Mouse (Mus musculus) ovary, postnatal 36 days (tissue): Measurements from ENCODE around the gene Rnf4.
A peak's percentile ranks its signal among the peaks of the same experiment; 100 is the strongest.

Source experiments
- DNase-seq: peaks from one replicate; pipeline ENCODE4 v3.0.0; 2022; ENCODE audit warnings: low spot score, mixed read lengths

Rnf4 gene

DNA sequence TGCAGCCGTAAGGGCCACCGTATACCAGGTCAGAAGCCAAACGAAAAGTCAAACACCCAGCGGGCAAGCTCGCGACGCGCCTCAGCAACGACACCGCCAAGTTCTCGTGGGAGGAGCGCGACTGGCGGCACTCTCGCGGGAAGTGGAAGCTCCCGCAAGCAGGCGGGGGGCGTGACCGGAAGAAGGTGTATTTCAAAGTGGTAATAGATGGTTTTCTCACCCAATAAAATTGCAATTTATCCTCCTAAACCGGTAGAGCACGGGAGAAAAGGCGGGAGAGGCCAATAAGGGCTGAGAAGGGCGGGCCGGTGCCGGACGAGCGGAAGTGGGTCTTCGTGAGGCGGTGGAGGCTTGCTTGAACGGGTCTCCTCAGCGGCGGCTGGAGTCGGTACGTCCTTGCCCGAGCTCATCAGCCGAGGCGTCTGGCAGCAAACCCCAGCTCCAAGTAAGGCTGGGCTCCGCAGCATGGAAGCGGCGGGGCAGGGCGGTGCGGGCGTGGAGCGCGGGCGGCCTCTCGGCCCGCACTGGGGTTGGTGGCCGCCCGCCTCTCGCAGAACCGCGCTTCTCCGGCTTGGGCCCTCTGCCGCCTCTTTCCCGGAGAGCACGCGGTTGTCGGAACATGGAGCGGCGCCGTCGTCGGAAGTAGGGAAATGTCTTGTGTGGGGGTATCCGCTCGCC lies at the start of gene Rnf4:
Gene Rnf4 (plus strand): TSS at position 193 of the 678 bp plus-strand sequence.
- peak; percentile 97 for DNase-seq

- no peak for DNase-seq
Measured at GRCm38 (mm10) chr5:34286516-34286915, 49.6 kb upstream of the Rnf4 start.

DNA sequence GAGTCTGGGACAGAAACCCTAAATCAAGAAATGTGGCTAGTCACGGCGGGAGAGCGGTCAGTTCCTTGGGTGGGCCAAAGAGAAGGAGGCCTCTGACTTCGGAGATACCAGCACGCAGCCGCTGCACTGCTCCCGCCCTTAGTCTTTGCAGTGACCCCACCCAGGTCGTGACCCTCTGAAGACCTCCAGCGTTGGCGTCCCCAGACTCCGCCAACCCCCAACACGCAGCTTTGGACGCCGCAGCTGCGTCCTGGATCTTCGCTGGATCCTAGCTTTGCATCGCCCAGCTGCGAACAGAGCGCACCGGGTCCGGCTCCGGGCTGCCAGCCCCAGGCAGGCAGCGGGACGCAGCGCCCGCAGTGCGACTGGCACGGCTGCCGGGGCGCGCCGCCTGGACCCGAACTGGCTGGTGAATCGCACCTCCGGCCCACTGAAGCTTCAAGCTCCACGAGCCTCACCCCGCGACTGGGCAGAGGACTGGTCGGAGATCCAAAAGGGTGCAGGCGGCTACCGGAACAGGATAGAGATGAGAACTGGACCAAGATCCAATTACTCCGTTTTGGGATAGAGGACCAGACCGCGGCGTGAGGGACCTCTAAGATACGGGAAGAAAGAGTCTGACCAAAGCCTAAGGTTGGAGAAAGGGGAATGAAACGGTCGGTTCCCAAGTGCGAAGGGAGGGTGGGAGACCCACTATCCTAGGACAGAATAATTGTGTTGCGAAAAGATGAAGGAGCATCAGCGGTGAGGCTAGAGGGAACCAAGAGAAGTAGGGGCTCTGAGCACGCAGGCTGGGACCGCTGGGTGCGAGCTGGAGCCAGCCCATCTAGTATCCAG lies 48.9 kb upstream of the Rnf4 start:
- peak; percentile 13 for DNase-seq

GRCm38 (mm10) chr5:34287838-34288145 lies 48.3 kb upstream of the Rnf4 start:
- DNase-seq: no peak

GRCm38 (mm10) chr5:34288154-34288716 lies 47.9 kb upstream of the Rnf4 start, which contains the start of the genes Zfyve28 and Cfap99:
Zfyve28 (minus strand) TSS chr5:34288449.
Cfap99 (plus strand) TSS chr5:34288600.
- DNase-seq: peak; percentile 81

DNA sequence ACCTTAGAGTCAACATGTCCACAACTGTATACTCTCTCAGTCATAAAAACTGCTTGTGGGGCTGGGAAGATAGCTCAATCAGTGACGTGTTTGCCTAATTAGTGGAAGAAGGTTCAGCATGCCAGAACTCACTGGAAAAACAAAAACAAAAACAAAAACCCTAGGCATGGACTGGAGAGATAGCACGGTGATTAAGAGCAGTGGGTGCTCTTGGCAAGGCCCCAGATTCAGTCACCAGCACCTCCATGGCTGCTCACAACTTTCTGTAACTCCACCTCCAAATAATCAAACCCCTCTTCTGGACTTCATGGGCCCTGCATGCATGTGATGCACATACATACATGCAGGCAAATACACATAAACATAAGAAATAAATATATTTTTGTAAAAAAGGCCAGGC lies 46.8 kb upstream of the Rnf4 start:
- DNase-seq: no peak

DNA sequence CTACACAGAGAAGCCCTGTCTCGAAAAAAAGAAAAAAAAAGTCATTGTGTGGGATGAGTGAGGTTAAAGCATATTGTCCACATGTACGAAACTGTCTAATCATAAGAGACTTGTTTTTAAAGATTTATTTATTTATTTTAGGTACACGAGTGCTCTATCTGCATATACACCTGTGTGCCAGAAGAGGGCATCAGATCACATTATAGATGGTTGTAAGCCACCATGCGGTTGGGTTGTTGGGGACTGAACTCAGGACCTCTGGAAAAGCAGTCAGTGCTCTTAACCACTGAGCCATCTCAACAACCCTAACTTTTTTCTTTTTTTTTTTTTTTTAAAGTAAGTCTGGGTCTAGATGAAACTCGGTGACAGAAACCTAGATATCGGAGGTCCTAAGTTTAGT lies 42.7 kb upstream of the Rnf4 start:
- no peak for DNase-seq

DNA sequence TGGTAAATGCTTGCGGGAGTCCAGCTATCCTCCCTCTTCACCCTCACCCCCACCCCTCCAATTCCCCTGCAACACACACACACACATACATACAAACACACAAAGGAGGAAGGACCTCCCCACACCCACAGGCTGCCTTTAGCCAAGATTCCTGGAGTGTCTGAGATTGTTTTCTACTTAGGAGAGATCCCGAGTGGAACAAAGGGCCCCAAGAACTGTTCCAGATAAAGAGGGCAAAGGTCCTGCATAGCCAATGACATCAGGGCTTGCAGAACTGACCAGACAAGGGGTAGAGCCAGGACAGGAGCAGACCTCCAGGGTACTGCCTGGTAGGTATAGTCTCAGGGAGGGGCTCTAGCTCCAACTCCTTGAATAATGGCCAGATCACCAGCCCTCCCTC lies 41.4 kb upstream of the Rnf4 start:
- DNase-seq: no peak

- DNase-seq: no peak
Measured at GRCm38 (mm10) chr5:34295141-34295540, 40.9 kb upstream of the Rnf4 start.

- DNase-seq: no peak
Measured at GRCm38 (mm10) chr5:34298061-34298460, 38.0 kb upstream of the Rnf4 start.

GRCm38 (mm10) chr5:34298937-34299535 lies 37.1 kb upstream of the Rnf4 start:
- DNase-seq: no peak

DNA sequence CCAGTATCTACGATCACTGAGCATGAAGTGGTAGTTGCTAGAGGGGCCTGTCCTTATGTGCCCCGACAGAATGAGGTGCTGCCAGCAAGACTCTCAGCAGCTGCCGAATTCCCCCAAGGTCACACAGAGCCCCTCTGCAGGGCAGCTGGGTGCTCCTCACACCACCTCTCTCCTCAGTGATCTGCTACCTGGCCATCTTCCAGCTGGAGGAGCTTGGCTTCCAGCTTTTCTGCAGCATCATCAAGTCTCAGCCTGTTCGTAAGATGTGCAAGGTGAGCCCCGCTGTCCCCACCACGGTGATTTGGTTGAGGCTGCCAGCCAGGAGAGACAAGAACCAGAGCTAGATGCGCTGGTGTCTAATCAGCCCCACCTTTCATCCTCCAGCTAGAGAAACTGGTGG lies 33.7 kb upstream of the Rnf4 start:
- DNase-seq: no peak

DNA sequence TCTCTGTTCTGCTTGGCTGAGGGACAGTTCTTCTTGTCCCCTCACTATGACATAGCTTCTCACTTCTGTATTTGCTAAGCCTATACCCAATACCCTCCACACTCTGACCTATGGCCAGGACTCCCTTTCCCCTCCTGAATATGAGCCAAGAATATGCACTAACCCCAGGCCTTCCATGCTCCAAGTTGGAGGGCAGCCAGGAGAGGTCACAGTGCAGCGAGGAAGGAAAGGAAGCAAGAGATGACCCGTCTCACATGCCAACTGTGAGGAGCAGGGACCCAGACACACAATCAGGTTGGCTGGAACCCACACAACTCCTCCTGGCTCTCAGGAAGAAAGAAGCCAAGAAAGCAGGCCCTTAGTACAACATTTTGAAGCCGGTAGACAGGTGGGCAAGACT lies 27.1 kb upstream of the Rnf4 start:
- no peak for DNase-seq

DNA sequence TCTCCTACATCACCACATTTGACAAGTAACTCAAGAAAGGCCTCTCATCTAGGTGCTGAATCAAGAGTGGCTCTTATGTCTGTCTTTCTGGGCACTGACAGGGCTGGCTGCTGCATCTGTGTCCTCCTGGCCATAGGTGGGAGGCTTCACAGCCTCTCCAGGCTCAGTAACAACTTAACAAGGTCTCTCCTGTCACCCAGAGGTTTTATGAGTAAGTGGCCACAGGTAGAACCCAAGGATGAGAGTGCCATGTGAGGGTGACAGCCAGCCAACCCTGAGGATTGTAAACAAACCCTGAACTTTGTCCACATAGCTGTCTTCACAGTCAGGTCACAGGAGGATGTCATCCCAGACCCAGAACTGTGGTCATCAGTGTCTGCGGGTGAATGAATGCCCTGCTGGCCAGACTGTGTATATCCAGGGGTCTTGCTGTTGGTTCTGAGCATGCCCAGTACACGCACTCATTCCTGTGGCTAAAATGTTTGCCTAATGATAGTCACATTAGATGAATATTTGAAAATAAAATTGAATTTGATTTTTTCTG lies 16.5 kb upstream of the Rnf4 start:
- no peak for DNase-seq

- no peak for DNase-seq
Measured at GRCm38 (mm10) chr5:34321236-34321635, 14.9 kb upstream of the Rnf4 start.

DNA sequence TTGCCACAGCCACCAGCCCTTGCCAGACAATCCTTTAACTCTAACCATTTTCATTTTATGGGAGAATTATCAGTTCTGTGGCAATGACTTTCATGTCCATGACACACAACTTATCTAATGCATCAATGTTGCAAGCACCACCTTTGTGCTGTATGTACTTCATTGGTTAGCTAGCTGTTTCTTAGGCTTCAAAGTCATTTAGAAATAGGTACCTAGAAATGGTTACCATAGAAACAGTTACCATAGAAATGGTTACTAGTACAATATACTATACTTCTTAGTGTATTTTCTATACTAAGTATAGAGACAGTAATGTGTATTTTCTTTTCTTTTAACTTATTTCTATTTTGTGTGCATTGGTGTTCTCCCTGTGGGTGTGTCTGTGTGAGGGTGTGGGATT lies 10.8 kb upstream of the Rnf4 start:
- DNase-seq: no peak

DNA sequence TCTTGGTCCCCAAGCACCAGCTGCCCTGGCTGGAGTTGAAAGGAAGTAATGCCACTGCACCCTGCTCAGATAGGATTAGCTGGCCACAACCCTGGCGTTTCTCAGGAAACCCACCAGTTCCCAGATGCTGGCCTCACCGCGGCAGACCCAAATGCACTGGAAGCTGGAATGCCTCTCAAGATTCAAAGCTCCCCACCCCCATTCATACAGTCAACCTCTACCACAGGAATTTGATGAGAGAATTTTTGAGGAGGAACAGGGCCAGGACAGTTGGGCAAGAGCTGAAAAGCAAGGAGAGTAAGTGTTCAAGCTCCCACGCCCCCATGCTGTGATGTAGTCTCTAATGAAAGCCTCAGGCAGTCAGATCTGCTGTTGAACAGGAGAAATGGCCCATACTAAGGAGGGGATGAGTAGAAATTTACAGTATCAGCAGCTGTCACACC lies 9.8 kb upstream of the Rnf4 start:
- DNase-seq: no peak

GRCm38 (mm10) chr5:34326875-34327576 lies 9.1 kb upstream of the Rnf4 start:
- peak; percentile 48 for DNase-seq

- DNase-seq: no peak
Measured at GRCm38 (mm10) chr5:34330136-34330535, 6.0 kb upstream of the Rnf4 start.

- DNase-seq: no peak
Measured at GRCm38 (mm10) chr5:34334081-34334480, 2.0 kb upstream of the Rnf4 start.

DNA sequence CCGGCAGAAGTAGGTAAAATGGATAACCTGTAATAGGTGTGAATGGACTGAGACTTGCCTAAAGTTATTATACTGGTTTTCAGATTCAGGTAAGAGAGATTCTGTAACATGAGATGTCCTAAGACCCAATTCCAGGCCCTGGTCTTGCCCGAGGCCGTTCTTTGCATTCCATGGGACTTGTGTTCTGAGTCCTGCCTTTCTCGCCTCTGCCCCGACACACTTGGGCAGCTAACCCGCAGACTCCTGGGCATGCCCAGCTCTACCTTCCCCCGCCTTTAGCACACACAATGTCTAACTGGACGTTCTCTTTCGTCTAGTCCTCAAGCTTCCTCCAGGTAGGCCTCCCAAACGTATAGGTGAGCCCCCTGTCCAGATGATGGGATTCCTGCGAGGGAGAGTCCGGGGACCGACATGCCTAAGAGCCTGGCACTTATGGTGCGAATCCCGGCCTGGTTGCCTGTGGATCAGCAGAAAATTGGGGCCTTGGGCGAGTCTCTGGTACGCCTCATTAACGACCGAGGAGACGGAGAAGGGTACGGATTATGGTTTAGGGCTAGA lies 471 bp upstream of the Rnf4 start:
- no peak for DNase-seq
